Mouse (Mus musculus): ENCODE measurements around the gene Vezf1.
A peak's percentile ranks its signal among the peaks of the same experiment; 100 is the strongest.

Vezf1 gene

GRCm38 (mm10) chr11:88054589-88054988 is 13.5 kb upstream of the Vezf1 start:
- peak in 1 of 2 experiments; percentile 53 for DNase-seq

GRCm38 (mm10) chr11:88055777-88056176 is 12.3 kb upstream of the Vezf1 start:
- DNase-seq = no peak

GRCm38 (mm10) chr11:88057788-88058187 is 10.3 kb upstream of the Vezf1 start:
- no peak for DNase-seq

GRCm38 (mm10) chr11:88059141-88059540 is 8.9 kb upstream of the Vezf1 start:
- DNase-seq = no peak

GRCm38 (mm10) chr11:88061892-88062625 is 6.0 kb upstream of the Vezf1 start:
- no peak for DNase-seq

GRCm38 (mm10) chr11:88065732-88066131 is 2.3 kb upstream of the Vezf1 start:
- no peak for DNase-seq

GRCm38 (mm10) chr11:88067191-88067585 is 891 bp upstream of the Vezf1 start:
- no peak for DNase-seq

- DNase-seq = peak; percentile 71 to 75
Observed at GRCm38 (mm10) chr11:88068411-88069245, 549 bp downstream of the Vezf1 start.

- DNase-seq = no peak
Observed at GRCm38 (mm10) chr11:88069246-88069570, 1.1 kb downstream of the Vezf1 start.

- no peak for DNase-seq
Observed at GRCm38 (mm10) chr11:88070392-88070791, 2.3 kb downstream of the Vezf1 start.

GRCm38 (mm10) chr11:88071113-88071512 is 3.0 kb downstream of the Vezf1 start:
- DNase-seq = no peak

GRCm38 (mm10) chr11:88073343-88073875 is 5.3 kb downstream of the Vezf1 start:
- no peak for DNase-seq

GRCm38 (mm10) chr11:88075701-88076100 is 7.6 kb downstream of the Vezf1 start:
- no peak for DNase-seq

GRCm38 (mm10) chr11:88076394-88076793 is 8.3 kb downstream of the Vezf1 start:
- DNase-seq = no peak

GRCm38 (mm10) chr11:88083699-88084098 is 15.6 kb downstream of the Vezf1 start:
- DNase-seq = no peak

GRCm38 (mm10) chr11:88086737-88087627 is 18.9 kb downstream of the Vezf1 start:
- DNase-seq = peak; percentile 47 to 59

GRCm38 (mm10) chr11:88089150-88089549 is 21.1 kb downstream of the Vezf1 start:
- no peak for DNase-seq

- DNase-seq = no peak
Observed at GRCm38 (mm10) chr11:88090293-88090692, 22.2 kb downstream of the Vezf1 start.

- no peak for DNase-seq
Observed at GRCm38 (mm10) chr11:88091949-88092348, 23.9 kb downstream of the Vezf1 start.

- no peak for DNase-seq
Observed at GRCm38 (mm10) chr11:88097173-88097572, 29.1 kb downstream of the Vezf1 start.

GRCm38 (mm10) chr11:88098021-88098729 is 30.1 kb downstream of the Vezf1 start, which contains the start of gene Cuedc1:
Gene Cuedc1 (plus strand): TSS chr11:88098058.
- DNase-seq = no peak

Measured in spleen, adult 18-20 months (tissue).